Mouse (Mus musculus) embryonic facial prominence, embryonic 10.5 days (tissue): ENCODE data around the gene Hoxd3. TPM values are rescaled to one million over a fixed set of nuclear protein-coding genes. Genes with fewer than 3 reads are reported as not detected.

Experiments
- DNase-seq: peaks from one replicate; pipeline ENCODE4 v3.0.0-alpha.2; 2017; ENCODE audit warnings: low spot score
- H3K27ac ChIP-seq: fragments of 300-500 bp; sonication (generic); replicated peaks from 2 replicates; pipeline ENCODE4 v1.5.1; 2016; ENCODE audit warnings: mild to moderate bottlenecking
- H3K27me3 ChIP-seq: fragments of 300-500 bp; sonication (generic); replicated peaks from 2 replicates; pipeline ENCODE4 v1.6.1; 2016; ENCODE audit warnings: low read depth, mild to moderate bottlenecking; ENCODE audit not compliant: poor library complexity, severe bottlenecking
- H3K36me3 ChIP-seq: fragments of 300-500 bp; sonication (generic); replicated peaks from 2 replicates; pipeline ENCODE4 v1.6.1; 2016; ENCODE audit warnings: mild to moderate bottlenecking, moderate library complexity
- H3K4me1 ChIP-seq: fragments of 300-500 bp; sonication (generic); 2 replicates; pipeline ENCODE4 v1.6.1; 2016
- H3K4me3 ChIP-seq: fragments of 300-500 bp; sonication (generic); 2 replicates; pipeline ENCODE4 v1.5.1; 2016; ENCODE audit warnings: mild to moderate bottlenecking, moderate library complexity
- H3K9me3 ChIP-seq: fragments of 300-500 bp; sonication (generic); 2 replicates; pipeline ENCODE4 v1.6.1; 2016; ENCODE audit warnings: mild to moderate bottlenecking
- WGBS: fragments of 180-500 bp; shearing (Covaris S2); methylation state at CpG from one replicate; pipeline ENCODE4 v1.1.7; 2016; 5-methylcytosine and 5-hydroxymethylcytosine counted together
- polyA plus RNA-seq: library from polyadenylated mRNA; unstranded; fragments of >200 nt; fragmentation: Nextera tagmentation; extraction: Ambion mirVana; gene quantifications from 2 replicates; pipeline ENCODE4 v1.2.1, GENCODE M21; 2016

Hoxd3 gene
- polyA plus RNA-seq, 1 experiment from 2014 or later = 1.7 TPM

- peaks cover 25% of the 10 kb centered on the region for H3K4me1 ChIP-seq
- H3K27ac ChIP-seq = no peak overlapping the region
- peaks cover 100% of the 10 kb centered on the region for H3K27me3 ChIP-seq
- WGBS = under 1% methylated on average over 40 of the region's 40 CpGs
- peak; percentile 86 for DNase-seq
- H3K36me3 ChIP-seq = no peaks in the 10 kb centered on the region
- peak overlapping the region; percentile 46 for H3K4me3 ChIP-seq
- no peaks in the 10 kb centered on the region for H3K9me3 ChIP-seq
Observed at GRCm38 (mm10) chr2:74672481-74673362, 39.0 kb upstream of the Hoxd3 start.

- H3K27ac ChIP-seq = no peak overlapping the region
- no peaks in the 10 kb centered on the region for H3K9me3 ChIP-seq
- no peaks in the 10 kb centered on the region for H3K36me3 ChIP-seq
- peaks cover 15% of the 10 kb centered on the region for H3K4me1 ChIP-seq
- under 1% methylated on average over 24 of the region's 24 CpGs for WGBS
- peak; percentile 64 for DNase-seq
- no peak overlapping the region for H3K4me3 ChIP-seq
- H3K27me3 ChIP-seq = peaks cover 100% of the 10 kb centered on the region
Observed at GRCm38 (mm10) chr2:74673835-74674425, 37.8 kb upstream of the Hoxd3 start.

- DNase-seq = peak; percentile 50
- 3% methylated on average over 47 of the region's 47 CpGs for WGBS
- Histone ChIP-seq H3K4me3 (no peak within 1 kb of the TSS), H3K27me3 (peaks cover 100% of the 10 kb centered on the region), H3K27ac (no peak within 1 kb of the TSS), H3K4me1 (peaks cover 15% of the 10 kb centered on the region), H3K36me3 (no peaks in the 10 kb centered on the region), H3K9me3 (no peaks in the 10 kb centered on the region)
Observed at GRCm38 (mm10) chr2:74674881-74675665, 36.7 kb upstream of the Hoxd3 start, which contains the start of gene Hoxd12. Gene Hoxd12 (plus strand): TSS chr2:74675013.

GRCm38 (mm10) chr2:74675666-74676282, 36.0 kb upstream of the Hoxd3 start:
- no peak overlapping the region for H3K27ac ChIP-seq

GRCm38 (mm10) chr2:74676376-74677052, 35.2 kb upstream of the Hoxd3 start:
- H3K4me1 ChIP-seq = peaks cover 16% of the 10 kb centered on the region
- H3K4me3 ChIP-seq = no peak overlapping the region
- 2% methylated on average over 9 of the region's 9 CpGs for WGBS
- DNase-seq = no peak
- no peaks in the 10 kb centered on the region for H3K36me3 ChIP-seq
- H3K27me3 ChIP-seq = peaks cover 100% of the 10 kb centered on the region
- H3K27ac ChIP-seq = no peak overlapping the region
- H3K9me3 ChIP-seq = no peaks in the 10 kb centered on the region

More at GRCm38 (mm10) chr2:74675666-74676282, 36.0 kb upstream of the Hoxd3 start:
- H3K9me3 ChIP-seq = no peaks in the 10 kb centered on the region
- H3K4me1 ChIP-seq = peaks cover 15% of the 10 kb centered on the region
- H3K4me3 ChIP-seq = no peak overlapping the region
- peak; percentile 29 for DNase-seq
- no peaks in the 10 kb centered on the region for H3K36me3 ChIP-seq
- H3K27me3 ChIP-seq = peaks cover 100% of the 10 kb centered on the region
- 2% methylated on average over 24 of the region's 24 CpGs for WGBS

GRCm38 (mm10) chr2:74677106-74677505, 34.6 kb upstream of the Hoxd3 start:
- peak; percentile 34 for DNase-seq
- Histone ChIP-seq H3K27me3 (peaks cover 100% of the 10 kb centered on the region), H3K9me3 (no peaks in the 10 kb centered on the region), H3K4me1 (peaks cover 22% of the 10 kb centered on the region), H3K4me3 (no peak overlapping the region), H3K36me3 (no peaks in the 10 kb centered on the region), H3K27ac (no peak overlapping the region)
- WGBS = 13% methylated on average over 2 of the region's 2 CpGs

GRCm38 (mm10) chr2:74678891-74679595, 32.7 kb upstream of the Hoxd3 start, which contains the start of gene Hoxd11:
Gene Hoxd11 (plus strand): TSS chr2:74679557.
- DNase-seq = peak; percentile 38
- Histone ChIP-seq H3K27me3 (peaks cover 100% of the 10 kb centered on the region), H3K27ac (no peak within 1 kb of the TSS), H3K4me3 (no peak within 1 kb of the TSS), H3K9me3 (no peaks in the 10 kb centered on the region), H3K36me3 (no peaks in the 10 kb centered on the region), H3K4me1 (peaks cover 22% of the 10 kb centered on the region)
- WGBS = 2% methylated on average over 15 of the region's 15 CpGs

DNA sequence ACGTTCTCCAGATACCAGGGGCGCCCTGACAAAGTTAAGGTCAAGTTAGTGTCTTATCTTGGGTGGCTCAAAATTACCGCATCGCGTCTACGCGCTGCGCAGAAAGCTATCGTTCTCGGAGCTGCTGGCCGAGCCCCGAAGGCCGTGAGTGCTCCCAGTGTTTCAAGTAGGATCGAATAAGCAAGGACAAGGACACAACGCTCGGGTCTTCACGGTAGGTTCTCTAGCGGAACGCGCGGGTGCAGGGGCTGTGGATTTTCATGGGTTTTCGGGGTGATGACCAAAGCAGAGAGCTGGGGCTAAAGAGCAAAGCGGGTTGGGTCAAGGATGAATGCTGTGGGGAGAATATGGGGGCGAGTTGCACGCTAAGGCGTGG, 32.1 kb upstream of the Hoxd3 start:
- Histone ChIP-seq H3K9me3 (no peaks in the 10 kb centered on the region), H3K27ac (no peak overlapping the region), H3K27me3 (peaks cover 100% of the 10 kb centered on the region), H3K4me1 (peaks cover 22% of the 10 kb centered on the region), H3K4me3 (no peak overlapping the region), H3K36me3 (no peaks in the 10 kb centered on the region)
- under 1% methylated on average over 26 of the region's 26 CpGs for WGBS
- DNase-seq = peak; percentile 60

DNA sequence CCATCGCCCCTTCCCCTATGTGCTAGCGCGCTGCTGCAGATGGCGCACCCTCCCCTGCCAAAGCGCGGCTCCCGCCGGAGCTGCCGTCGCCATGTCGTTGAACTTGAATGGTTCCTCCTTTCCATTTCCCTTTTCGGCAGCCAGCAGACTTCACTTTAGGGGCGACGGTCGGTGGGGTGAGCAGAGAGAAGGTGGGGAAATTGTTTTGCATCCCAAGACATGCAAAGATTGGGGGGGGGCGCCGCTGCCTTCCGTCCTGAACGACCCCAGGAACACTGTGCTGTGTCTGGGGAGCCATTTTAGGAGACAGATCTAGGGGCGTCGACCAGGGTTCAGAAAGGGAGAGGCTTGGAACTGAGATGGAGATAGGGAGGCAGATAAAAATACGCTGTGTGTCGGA, 31.7 kb upstream of the Hoxd3 start:
- H3K4me1 ChIP-seq = peaks cover 20% of the 10 kb centered on the region
- H3K4me3 ChIP-seq = no peak overlapping the region
- no peak overlapping the region for H3K27ac ChIP-seq
- H3K36me3 ChIP-seq = no peaks in the 10 kb centered on the region
- no peak for DNase-seq
- peaks cover 100% of the 10 kb centered on the region for H3K27me3 ChIP-seq
- WGBS = under 1% methylated on average over 23 of the region's 23 CpGs
- no peaks in the 10 kb centered on the region for H3K9me3 ChIP-seq

DNA sequence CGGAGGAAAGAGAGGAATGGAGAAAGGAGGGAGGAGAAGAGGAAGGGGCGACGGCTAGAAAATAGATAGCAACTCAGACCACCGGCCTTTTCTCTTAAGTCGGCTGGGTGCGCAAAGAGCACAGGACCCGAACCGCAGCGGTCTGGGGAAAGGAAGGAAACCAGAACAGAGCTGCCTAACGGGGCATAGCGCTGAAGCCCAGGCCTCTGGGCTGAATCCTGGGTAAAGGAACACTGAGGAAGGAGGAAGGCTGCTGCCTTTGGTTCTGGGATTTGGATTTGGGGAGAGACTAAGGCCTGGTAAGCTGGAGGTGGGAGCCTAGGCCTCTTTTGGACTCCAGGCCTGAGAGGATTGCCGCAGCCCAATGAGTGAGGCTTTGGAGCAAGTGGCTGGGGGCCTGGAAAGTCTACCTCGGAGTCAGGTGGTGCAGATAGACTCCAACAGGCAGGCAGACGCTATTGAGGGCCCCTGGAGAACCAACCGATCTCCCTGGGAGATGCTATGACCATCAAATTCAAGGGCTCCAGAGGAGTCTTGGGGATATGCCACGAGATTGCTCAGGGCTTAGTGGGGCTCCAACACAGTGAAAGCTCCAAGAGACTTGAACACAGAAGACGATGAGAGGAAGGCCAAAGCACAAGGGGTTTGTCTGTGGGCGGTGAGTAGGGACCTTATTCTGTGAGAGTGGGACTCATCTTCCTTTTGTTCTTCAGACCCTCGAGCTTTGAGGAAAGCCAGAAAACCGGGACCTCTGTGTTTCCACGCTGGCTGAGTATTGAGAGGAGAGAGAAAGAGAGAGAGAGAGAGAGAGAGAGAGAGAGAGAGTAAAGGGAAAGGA, 30.9 kb upstream of the Hoxd3 start:
- H3K9me3 ChIP-seq = no peaks in the 10 kb centered on the region
- H3K27me3 ChIP-seq = peaks cover 100% of the 10 kb centered on the region
- 1% methylated on average over 21 of the region's 21 CpGs for WGBS
- no peak overlapping the region for H3K4me3 ChIP-seq
- H3K36me3 ChIP-seq = no peaks in the 10 kb centered on the region
- peaks cover 17% of the 10 kb centered on the region for H3K4me1 ChIP-seq
- H3K27ac ChIP-seq = no peak overlapping the region
- DNase-seq = peak; percentile 43
